Mouse (Mus musculus): Measurements from ENCODE around the gene Tas1r1. TPM values are rescaled to one million over a fixed set of nuclear protein-coding genes. Genes with fewer than 3 reads are reported as not detected.
"Not testable (repeated sequence)": the region's sequence is repeated elsewhere in the genome, so short reads cannot be mapped to it uniquely, and the experiment has no call there.

The Tas1r1 gene
- polyA plus RNA-seq, 1 experiment from 2014 or later, result not detected

DNA sequence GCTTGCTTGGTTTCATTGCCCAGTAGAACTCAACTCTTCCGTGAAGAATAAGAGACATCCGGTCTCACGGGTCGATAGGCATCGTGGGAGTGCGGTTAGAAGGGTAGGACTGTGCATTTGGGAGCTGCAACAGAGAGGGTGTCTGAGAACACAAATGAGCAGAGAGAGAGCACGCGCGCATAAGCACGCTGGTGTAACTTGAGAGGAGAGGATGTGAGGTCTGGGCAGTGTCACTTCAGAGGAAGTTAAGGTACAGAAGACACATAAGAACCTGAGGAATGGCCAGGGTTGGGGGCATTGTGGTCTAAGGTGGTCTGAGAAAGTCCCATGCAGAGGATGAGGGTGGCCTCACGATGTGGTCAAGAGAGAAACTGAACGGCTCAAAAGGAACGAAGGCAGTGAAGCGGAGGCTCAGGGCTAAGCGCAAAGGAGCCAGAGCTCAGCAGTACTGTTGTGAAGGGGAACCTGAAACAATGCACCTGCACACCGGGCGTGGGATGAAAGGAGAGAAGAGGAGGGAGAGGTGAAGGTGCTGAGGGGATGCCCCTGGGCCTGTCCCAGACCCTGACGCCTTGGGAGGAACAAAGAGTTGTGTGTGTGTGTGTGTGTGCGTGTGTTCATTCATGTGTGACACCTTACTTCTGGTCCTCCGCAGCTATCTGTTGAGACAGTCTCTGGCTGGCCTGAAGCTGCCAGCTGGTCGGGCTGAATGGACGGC is 3.7 kb upstream of the Tas1r1 start:
- Histone ChIP-seq H3K4me2 (no peak overlapping the region), H3K36me3 (peaks cover 62% of the 10 kb centered on the region), H3K27ac (replicated peaks) (no peak overlapping the region), H3K9ac (no peak overlapping the region), H3K27me3 (replicated peaks) (no peaks in the 10 kb centered on the region), H3K4me3 (no peak overlapping the region), H3K4me1 (peaks cover 14% of the 10 kb centered on the region), H3K9me3 (no peaks in the 10 kb centered on the region)
- 93% methylated on average over 22 of the region's 22 CpGs for WGBS
- ATAC-seq (ENCODE audit: extremely low read depth, insufficient number of reproducible peaks, low FRiP score, low TSS enrichment), result no peak

DNA sequence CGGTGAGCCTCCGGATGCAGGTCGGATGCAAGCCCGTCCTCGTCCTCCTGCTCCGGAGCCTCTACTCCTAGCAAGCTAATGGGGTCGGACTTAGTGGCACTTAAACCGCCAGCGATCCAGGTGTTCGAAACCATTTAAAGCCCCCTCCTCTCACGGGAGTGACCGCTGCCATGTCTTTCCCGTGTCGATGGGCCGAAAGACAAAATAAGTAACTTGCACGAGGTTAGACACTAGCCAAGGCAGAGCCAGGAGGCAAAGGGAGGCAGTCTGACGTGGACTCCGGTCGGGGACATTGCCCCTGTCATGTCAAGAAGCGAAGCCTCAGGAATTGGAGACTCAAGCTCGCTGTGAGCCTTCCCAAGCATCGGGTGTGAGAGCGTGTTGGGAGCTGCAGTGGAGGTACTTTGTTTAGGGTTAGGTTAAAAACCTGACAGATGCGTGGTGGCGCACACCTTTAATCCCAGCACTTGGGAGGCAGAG is 1.5 kb upstream of the Tas1r1 start:
- no peak overlapping the region for H3K27ac ChIP-seq (replicated peaks)
- peaks cover 40% of the 10 kb centered on the region for H3K36me3 ChIP-seq
- H3K9ac ChIP-seq, result peak overlapping the region; percentile 90
- 4% methylated on average over 25 of the region's 25 CpGs for WGBS
- peak overlapping the region; percentile 90 for H3K4me3 ChIP-seq
- peaks cover 14% of the 10 kb centered on the region for H3K4me1 ChIP-seq
- H3K4me2 ChIP-seq, result peak overlapping the region; percentile 99
- H3K9me3 ChIP-seq, result no peaks in the 10 kb centered on the region
- ATAC-seq (ENCODE audit: extremely low read depth, insufficient number of reproducible peaks, low FRiP score, low TSS enrichment), result no peak
- H3K27me3 ChIP-seq (replicated peaks), result no peaks in the 10 kb centered on the region

DNA sequence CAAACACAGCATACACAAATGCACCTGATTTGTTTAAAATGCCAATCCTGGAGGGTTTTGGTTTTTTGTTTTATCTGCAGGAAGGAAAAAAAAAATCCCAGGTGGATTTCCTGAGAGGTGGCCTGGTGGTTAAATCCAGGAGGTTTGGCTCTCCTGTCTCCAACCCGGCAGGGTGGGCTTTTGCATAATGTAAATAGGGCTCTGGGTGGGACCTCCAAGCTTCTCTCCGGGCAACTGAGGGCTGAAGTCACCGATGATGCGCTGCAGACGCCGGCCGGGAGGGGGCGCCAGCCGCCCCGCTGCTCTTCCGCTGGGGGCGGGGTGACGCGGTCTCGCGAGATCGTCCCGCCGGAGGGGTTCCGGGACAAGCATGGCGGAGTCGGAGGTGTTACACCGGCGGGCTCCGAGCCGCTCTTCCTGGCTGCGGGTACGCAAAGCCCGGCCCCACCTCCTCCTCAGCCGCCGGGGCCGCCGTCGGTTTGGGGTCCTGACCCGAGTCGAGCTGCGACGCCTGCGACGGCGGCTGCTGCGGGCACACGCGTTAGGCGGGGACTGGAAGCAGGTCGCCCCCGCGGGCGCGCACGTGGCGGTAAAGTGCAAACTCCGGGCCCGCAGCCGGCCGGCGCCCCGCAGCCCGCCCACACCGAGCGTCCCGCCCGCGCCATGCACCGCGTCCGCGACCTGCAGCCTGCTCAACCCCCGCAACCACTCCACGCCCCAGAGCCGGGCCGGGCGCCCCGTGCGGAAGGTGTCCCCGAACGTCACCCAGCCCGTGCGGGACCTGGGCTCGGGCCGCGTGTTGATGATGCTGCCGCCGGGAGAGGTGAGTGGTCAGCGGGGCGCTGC is 840 bp upstream of the Tas1r1 start, which contains the start of gene Nol9:
Gene Nol9, plus strand, starts transcription at position 337 of the 846 bp plus-strand sequence.
- H3K27me3 ChIP-seq (replicated peaks), result no peaks in the 10 kb centered on the region
- peak within 1 kb of the TSS; percentile 99 for H3K4me2 ChIP-seq
- H3K27ac ChIP-seq (replicated peaks), result no peak within 1 kb of the TSS
- peak within 1 kb of the TSS; percentile 90 for H3K9ac ChIP-seq
- WGBS, result under 1% methylated on average over 83 of the region's 86 CpGs
- peak; percentile 82 for ATAC-seq (ENCODE audit: extremely low read depth, insufficient number of reproducible peaks, low FRiP score, low TSS enrichment)
- H3K9me3 ChIP-seq, result no peaks in the 10 kb centered on the region
- H3K36me3 ChIP-seq, result peaks cover 33% of the 10 kb centered on the region
- H3K4me1 ChIP-seq, result peaks cover 14% of the 10 kb centered on the region
- H3K4me3 ChIP-seq, result peak within 1 kb of the TSS; percentile 90

DNA sequence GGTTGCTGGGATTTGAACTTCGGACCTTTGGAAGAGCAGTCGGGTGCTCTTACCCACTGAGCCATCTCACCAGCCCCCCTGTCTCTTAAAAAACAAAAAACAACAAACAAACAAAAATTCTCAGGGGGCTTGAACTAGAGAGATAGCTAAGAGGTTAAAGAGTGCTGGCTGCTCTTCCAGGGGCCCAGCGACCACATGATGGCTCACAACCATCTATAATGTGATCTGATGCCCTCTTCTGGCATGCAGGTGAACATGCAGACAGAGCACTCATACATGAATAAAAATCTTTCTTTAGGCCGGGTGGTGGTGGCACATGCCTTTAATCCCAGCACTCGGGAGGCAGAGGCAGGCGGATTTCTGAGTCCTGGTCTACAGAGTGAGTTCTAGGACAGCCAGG is 1.9 kb downstream of the Tas1r1 start:
- peaks cover 14% of the 10 kb centered on the region for H3K4me1 ChIP-seq
- not testable (repeated sequence) for H3K27ac ChIP-seq (replicated peaks); H3K36me3 ChIP-seq; H3K9ac ChIP-seq; H3K4me2 ChIP-seq; H3K9me3 ChIP-seq; H3K4me3 ChIP-seq; ATAC-seq (ENCODE audit: extremely low read depth, insufficient number of reproducible peaks, low FRiP score, low TSS enrichment)
- H3K27me3 ChIP-seq (replicated peaks), result peaks cover 18% of the 10 kb centered on the region
- WGBS, result 89% methylated on average over 6 of the region's 6 CpGs

DNA sequence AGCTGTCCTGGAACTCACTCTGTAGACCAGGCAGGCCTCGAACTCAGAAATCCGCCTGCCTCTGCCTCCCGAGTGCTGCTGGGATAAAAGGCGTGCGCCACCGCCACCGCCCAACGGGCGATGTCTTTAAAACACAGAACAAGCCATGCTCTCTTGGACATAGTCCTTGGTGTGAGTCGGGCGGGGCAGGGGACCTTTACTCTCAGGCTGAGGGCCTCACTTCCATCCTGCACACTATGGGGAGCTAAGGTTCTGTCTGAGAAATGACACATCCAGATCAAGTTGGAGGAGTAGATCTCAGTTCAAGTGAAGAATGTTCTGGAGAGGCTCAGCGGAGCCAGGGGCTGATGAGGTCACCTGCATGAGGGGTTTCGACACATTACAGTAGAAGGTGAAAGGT is 5.4 kb downstream of the Tas1r1 start:
- Histone ChIP-seq H3K27me3 (replicated peaks) (peaks cover 19% of the 10 kb centered on the region), H3K9ac (no peak overlapping the region), H3K4me1 (peaks cover 13% of the 10 kb centered on the region), H3K27ac (replicated peaks) (no peak overlapping the region), H3K36me3 (no peaks in the 10 kb centered on the region), H3K4me2 (no peak overlapping the region), H3K4me3 (no peak overlapping the region), H3K9me3 (no peaks in the 10 kb centered on the region)
- WGBS, result 81% methylated on average over 13 of the region's 13 CpGs
- no peak for ATAC-seq (ENCODE audit: extremely low read depth, insufficient number of reproducible peaks, low FRiP score, low TSS enrichment)

DNA sequence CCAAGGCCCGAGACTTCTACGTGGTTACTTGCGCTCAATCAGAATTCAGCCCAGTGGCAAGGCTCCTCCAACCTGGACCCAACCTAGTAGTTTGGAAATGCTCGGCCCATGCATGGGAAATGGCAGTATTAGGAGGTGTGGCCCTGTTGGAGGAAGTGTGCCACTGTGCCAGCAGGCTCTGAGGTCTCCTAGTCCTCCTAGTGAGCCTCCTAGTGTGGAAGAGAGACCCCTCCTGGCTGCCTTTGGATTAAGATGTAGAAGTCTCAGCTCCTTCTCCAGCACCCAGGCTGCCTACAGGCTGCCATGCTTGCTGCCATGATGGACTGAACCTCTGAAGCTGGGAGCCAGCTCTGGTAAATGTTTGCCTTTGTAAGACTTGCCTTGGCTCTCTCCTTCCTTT is 8.4 kb downstream of the Tas1r1 start:
- Histone ChIP-seq H3K9me3 (no peaks in the 10 kb centered on the region), H3K27ac (replicated peaks) (no peak overlapping the region), H3K9ac (no peak overlapping the region), H3K36me3 (peaks cover 11% of the 10 kb centered on the region), H3K27me3 (replicated peaks) (peaks cover 19% of the 10 kb centered on the region), H3K4me1 (peaks cover 36% of the 10 kb centered on the region), H3K4me2 (no peak overlapping the region), H3K4me3 (no peak overlapping the region)
- WGBS, result 79% methylated on average over 4 of the region's 4 CpGs
- no peak for ATAC-seq (ENCODE audit: extremely low read depth, insufficient number of reproducible peaks, low FRiP score, low TSS enrichment)

DNA sequence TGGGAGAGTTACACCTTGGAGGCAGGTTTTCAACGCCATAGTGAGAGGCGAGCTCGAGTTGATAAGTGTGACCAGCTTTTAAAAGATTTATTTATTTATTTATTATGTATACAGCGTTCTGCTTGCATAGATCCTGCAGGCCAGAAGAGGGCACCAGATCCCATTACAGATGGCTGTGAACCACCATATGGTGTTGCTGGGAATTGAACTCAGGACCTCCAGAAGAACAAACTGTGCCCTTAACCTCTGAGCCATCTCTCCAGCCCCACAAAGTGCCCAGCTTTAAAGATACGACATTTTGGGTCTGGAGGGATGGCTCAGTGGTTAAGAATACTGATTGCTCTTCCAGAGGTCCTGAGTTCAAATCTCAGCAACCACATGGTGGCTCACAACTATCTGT is 9.3 kb downstream of the Tas1r1 start:
- Histone ChIP-seq H3K36me3 (peaks cover 20% of the 10 kb centered on the region), H3K4me1 (peaks cover 45% of the 10 kb centered on the region), H3K27ac (replicated peaks) (no peak overlapping the region), H3K9me3 (no peaks in the 10 kb centered on the region), H3K4me2 (no peak overlapping the region), H3K27me3 (replicated peaks) (peaks cover 19% of the 10 kb centered on the region), H3K4me3 (no peak overlapping the region), H3K9ac (no peak overlapping the region)
- WGBS, result 32% methylated on average over 5 of the region's 5 CpGs
- ATAC-seq (ENCODE audit: extremely low read depth, insufficient number of reproducible peaks, low FRiP score, low TSS enrichment), result no peak

DNA sequence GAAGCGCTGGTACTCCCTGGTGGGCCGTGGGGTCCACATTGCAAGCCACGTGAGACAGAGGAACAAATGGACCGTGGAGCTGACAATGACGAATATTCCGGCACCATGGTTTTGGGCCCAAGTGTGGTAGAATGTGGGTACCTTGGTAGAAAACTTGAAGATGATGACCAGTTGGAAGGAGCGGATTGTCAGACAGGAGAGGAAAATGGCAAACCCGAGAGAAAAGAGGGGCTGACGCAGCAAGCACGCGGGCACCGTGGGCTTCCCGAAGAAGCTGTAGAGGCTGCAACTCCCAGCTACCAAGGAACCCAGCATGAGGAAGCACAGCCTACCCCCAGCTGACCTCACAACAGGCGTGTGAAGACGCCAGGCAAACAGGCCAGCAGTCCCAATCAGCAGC is 9.9 kb downstream of the Tas1r1 start:
- peak overlapping the region; percentile 99 for H3K4me2 ChIP-seq
- 56% methylated on average over 15 of the region's 15 CpGs for WGBS
- H3K36me3 ChIP-seq, result peaks cover 26% of the 10 kb centered on the region
- peaks cover 16% of the 10 kb centered on the region for H3K27me3 ChIP-seq (replicated peaks)
- no peak overlapping the region for H3K27ac ChIP-seq (replicated peaks)
- no peaks in the 10 kb centered on the region for H3K9me3 ChIP-seq
- peaks cover 45% of the 10 kb centered on the region for H3K4me1 ChIP-seq
- peak overlapping the region; percentile 88 for H3K4me3 ChIP-seq
- ATAC-seq (ENCODE audit: extremely low read depth, insufficient number of reproducible peaks, low FRiP score, low TSS enrichment), result no peak
- H3K9ac ChIP-seq, result peak overlapping the region; percentile 80

DNA sequence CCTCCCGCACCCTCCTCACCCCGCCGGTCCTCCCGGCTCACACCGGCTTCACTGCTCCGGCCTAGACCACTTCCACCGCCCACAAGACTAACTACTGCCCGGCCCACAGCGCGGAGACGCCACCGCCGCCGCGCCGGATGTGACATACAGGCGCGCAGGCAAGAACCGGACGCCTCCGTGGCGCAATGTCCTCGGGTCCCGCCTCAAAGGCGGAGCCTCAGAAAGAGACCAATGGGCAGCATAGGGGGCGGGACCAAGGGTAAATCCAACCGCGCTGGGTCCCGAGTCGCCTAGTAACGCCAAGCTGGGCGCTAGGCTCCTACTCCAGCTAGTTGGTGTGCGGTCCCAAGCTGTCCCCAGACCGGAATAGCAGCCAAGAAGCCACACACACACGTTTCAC is 10.8 kb downstream of the Tas1r1 start, which contains the start of gene Zbtb48:
Gene Zbtb48, minus strand, starts transcription at position 148 of the 400 bp plus-strand sequence.
- H3K4me2 ChIP-seq, result peak within 1 kb of the TSS; percentile 99
- peak within 1 kb of the TSS; percentile 78 for H3K27ac ChIP-seq (replicated peaks)
- H3K36me3 ChIP-seq, result peaks cover 36% of the 10 kb centered on the region
- H3K4me1 ChIP-seq, result peaks cover 45% of the 10 kb centered on the region
- H3K27me3 ChIP-seq (replicated peaks), result peaks cover 12% of the 10 kb centered on the region
- peak within 1 kb of the TSS; percentile 88 for H3K4me3 ChIP-seq
- H3K9me3 ChIP-seq, result no peaks in the 10 kb centered on the region
- ATAC-seq (ENCODE audit: extremely low read depth, insufficient number of reproducible peaks, low FRiP score, low TSS enrichment), result peak; percentile 93
- H3K9ac ChIP-seq, result peak within 1 kb of the TSS; percentile 90
- WGBS, result under 1% methylated on average over 35 of the region's 35 CpGs

DNA sequence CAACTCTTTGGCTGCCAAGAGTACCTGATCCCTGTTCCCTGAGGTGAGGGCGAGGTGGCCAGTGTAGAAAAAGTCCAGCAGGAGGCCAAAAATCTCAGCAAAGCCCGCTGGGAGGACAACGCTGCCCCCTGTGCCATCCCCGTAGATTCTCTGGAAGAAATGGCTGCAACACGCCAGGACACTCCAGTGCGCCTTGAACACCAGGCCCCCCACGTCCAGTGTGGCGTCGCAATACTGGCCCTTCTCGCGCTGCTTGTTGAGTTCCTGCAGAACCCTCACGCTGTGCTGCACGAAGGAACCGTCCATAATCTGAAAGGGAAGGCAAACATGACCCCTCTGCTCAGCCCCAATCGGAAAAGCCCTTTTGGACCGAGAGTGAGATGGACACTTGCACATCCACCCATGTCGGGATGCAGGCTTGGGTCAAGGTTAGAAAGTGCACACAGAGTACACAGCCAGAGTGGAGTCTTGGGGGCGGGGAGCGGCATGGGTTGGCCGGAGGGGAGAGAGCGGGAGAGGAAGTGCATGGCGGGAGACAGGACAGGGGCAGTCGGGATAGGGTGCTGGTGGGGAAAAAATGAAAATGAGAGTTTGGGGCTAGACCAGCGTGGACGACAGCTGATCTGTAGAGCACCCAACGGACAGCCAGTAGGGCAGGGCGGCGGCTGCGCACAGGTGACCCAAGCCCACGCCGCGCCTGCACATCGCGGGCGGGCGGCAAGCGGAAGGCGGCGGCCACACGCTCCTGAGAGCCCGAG is 11.4 kb downstream of the Tas1r1 start:
- peak overlapping the region; percentile 90 for H3K9ac ChIP-seq
- peak; percentile 22 for ATAC-seq (ENCODE audit: extremely low read depth, insufficient number of reproducible peaks, low FRiP score, low TSS enrichment)
- peak overlapping the region; percentile 99 for H3K4me2 ChIP-seq
- peak overlapping the region; percentile 88 for H3K4me3 ChIP-seq
- H3K9me3 ChIP-seq, result no peaks in the 10 kb centered on the region
- H3K27me3 ChIP-seq (replicated peaks), result peaks cover 6% of the 10 kb centered on the region
- H3K36me3 ChIP-seq, result peaks cover 42% of the 10 kb centered on the region
- H3K27ac ChIP-seq (replicated peaks), result peak overlapping the region; percentile 78
- WGBS, result 3% methylated on average over 30 of the region's 41 CpGs
- peaks cover 45% of the 10 kb centered on the region for H3K4me1 ChIP-seq

DNA sequence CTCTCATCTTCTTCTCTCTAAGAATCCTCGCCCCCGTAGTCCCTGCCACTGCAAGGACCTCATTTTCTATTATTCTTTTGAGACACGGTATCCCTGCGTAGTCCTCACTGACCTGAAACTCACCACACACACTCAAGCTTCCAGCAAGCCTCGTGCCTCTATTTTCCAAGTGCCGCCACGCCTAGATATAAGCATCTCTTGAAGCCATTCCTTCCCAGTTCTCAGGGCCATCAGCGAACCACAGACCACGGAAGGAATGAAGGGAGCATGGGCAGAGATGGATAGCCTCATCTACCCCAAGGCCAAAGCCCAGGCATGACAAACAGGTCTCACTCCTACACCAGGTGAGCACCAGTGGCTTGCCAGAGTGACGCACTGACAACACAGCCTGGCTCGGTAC is 13.8 kb downstream of the Tas1r1 start:
- Histone ChIP-seq H3K27ac (replicated peaks) (no peak overlapping the region), H3K4me2 (no peak overlapping the region), H3K36me3 (peaks cover 66% of the 10 kb centered on the region), H3K9me3 (no peaks in the 10 kb centered on the region), H3K27me3 (replicated peaks) (no peaks in the 10 kb centered on the region), H3K4me3 (no peak overlapping the region), H3K4me1 (peaks cover 42% of the 10 kb centered on the region), H3K9ac (peak overlapping the region; percentile 90; the same call in 1 of the 2 replicates)
- ATAC-seq (ENCODE audit: extremely low read depth, insufficient number of reproducible peaks, low FRiP score, low TSS enrichment), result no peak
- WGBS, result 93% methylated on average over 11 of the region's 11 CpGs
